Mouse (Mus musculus): Measurements from ENCODE around the gene Arhgap8.
A peak's percentile ranks its signal among the peaks of the same experiment; 100 is the strongest.
"Not testable (repeated sequence)": the region's sequence is repeated elsewhere in the genome, so short reads cannot be mapped to it uniquely, and the experiment has no call there.

Gene Arhgap8

DNA sequence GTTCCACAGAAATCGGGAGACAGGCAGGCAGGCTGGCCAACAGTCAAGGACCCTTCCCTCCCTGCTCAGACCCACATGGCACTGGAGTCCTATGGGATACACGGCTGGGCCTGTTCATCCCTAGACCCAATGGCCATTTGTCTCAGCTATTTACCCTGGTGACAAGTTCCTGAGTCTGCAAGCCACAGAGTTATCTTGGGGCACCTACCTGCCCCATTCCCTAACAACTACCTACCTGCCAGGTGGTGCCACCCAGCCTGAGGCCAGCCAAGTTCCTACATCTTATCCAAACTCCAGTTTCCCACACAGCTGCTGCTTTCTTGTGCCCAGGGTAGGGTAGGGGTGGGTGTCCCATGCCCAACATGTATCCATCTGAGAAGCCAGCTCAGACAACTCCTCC, 21.7 kb upstream of the Arhgap8 start:
- no peak for DNase-seq (ENCODE audit: low spot score)

DNA sequence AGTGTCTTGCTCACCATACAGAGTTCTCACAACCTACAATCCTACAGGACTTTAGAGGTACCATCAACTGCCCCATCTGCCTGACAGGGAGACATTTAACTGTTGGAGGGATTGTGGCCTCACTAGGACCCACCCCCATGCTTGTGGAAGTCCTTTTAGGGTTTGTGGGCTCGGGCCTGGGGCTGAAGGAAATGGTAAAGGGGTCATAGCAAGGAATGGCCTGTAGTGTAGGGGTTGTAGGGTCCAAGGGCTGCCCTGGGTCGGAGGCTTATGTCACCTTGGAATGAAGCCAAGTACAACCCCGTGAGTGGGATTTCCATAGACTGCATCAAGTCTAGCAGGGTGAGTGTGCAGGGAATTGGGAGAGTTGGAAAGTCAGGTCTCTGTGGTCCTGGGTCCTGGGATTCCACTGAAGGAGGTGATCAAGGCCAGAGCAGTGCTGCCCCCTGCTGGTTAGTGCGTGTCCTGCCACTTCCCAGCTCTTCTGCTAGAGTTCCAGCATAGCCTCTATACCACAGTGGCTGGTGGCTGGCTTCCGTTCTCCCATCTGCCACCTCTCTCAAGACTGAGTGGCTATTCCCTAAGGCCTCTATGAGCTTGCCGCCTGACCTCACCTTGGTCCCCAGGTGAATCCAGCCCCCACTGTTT, 19.6 kb upstream of the Arhgap8 start:
- peak; percentile 66 for DNase-seq (ENCODE audit: low spot score)

DNA sequence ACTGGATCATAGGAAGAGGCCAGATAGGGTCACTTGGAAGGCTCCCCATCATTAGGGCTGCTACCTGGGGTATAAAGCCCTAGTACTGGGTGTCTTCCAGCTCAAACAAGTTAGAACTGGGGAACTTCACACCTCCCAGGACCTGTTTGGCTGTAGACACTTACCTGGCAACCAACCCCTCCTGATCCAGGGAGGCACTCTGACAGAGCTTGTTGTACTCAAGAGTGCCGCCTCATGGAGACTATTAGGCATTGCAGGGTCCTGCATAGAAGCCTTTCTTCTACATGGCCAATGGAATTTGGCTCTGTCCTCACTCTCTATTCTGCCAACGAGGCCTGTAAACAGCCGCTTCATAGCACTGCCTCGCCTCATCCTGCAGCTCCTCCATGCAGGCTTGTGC, 17.9 kb upstream of the Arhgap8 start:
- DNase-seq (ENCODE audit: low spot score): no peak

DNA sequence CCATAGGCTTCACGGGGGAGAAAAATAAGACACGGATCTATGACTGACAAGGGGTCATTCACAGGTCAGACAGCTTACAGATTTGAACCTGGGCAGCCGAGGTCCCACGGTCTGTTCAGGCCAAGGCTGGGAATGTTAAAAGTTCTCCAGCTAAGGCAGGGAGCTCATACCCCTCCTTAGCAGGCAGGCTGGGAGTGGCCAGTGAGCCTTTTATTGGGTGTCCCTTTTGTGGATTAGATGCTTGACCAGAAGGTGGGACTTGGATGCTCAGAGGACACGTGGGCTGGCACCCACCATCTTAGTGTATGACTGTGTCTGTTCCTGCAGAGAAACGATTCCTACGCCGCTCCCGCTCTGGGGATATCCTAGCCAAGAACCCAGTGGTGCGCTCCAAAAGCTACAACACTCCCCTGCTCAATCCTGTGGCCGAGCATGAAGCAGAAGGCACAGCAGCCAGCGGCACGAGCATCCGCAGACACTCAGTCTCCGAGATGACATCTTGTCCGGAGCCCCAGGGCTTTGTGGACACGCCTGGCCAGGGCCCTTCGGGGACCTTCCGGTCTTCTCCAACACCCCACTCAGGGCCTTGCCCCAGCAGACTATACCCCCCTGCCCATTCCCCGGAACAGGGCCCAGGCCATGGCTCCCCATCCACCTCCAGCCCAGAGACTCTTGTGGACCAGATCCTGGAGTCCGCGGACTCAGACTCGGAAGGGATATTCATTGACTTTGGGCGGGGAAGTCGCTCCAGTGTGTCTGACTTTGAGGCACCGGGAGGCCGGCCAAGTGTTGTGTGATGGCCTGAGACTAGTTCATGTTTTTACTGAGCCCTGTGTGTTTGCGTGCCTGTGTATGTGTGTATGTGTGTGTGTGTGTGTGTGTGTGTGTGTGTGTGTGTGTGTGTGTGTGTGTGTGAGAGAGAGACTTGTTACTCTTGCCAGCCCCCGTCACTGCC, 17.2 kb upstream of the Arhgap8 start:
- no peak for DNase-seq (ENCODE audit: low spot score)

DNA sequence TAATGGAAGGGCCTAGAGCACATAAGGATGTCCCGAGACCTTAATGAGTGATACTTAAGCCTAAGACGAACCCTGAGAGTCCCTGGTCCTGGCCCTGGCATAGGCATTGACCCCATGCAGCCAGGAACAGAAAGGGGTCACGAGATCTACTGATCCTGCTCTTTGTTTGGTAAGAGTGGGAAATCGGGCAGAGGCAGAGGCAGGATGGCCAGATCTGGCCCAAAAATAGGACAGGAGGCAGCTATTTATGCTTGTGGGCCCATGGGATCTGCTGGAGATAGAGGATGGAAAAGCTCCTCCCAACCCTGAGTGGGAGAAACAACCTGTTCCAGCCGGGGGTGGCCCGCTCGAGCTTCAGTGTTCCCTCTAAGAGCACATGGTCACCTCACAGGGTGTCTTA, 15.9 kb upstream of the Arhgap8 start:
- no peak for DNase-seq (ENCODE audit: low spot score)

DNA sequence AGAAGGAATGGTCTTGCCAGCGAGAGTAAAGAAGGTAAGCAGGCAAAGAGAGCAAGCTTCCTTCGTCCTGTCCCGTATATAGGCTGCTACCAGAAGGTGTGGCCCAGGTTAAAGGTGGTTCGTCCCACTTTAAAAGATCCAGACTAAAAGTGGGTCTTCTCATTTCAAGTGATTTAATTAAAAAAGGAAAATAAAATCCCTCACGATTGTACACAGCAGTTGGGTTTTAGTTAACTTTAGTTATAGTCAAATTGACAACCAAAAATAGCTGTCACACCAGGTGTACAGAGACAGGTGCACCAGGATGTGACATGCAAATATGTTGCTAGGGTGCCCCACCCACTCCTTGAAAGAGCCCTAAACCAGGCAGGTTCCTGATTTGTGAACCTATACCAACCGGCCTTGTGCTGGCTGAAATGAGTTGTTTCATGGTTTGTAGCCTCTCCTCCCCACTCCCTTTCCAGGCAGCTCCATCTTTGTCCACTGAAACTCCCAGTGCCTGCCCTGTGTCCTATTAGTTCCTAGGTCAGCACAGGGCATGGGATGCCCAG, 14.4 kb upstream of the Arhgap8 start:
- DNase-seq (ENCODE audit: low spot score): no peak

DNA sequence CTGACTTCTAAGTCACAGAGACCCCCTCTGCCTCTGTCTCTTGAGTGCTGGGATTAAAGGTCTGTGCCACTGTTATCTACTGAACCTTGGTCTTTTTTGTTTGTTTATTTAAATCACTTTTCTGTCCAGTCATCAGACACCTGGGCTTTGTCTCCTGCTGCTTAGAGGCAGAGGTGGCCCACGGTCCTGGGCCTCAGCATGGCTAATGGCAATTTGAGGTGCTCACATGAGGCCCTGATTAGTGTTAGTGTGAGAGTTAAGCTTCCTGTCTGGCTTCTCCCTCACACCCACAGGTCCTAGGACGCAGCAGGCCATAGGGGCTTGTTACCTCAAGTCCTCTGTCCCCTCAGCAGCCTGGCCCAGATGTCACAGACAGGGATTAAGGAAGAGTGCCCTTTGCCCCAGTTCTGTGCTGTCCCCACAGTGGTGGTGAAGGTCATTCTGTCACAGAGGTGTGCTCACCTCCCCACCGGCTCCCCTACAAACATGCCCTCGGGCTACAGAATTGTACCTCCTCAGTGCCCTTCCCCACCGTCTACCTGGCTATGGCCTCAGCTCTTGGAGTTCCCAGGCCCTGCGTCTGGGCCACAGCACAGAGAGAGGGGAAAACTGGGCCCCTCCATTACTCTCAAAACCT, 12.8 kb upstream of the Arhgap8 start:
- DNase-seq (ENCODE audit: low spot score): no peak

DNA sequence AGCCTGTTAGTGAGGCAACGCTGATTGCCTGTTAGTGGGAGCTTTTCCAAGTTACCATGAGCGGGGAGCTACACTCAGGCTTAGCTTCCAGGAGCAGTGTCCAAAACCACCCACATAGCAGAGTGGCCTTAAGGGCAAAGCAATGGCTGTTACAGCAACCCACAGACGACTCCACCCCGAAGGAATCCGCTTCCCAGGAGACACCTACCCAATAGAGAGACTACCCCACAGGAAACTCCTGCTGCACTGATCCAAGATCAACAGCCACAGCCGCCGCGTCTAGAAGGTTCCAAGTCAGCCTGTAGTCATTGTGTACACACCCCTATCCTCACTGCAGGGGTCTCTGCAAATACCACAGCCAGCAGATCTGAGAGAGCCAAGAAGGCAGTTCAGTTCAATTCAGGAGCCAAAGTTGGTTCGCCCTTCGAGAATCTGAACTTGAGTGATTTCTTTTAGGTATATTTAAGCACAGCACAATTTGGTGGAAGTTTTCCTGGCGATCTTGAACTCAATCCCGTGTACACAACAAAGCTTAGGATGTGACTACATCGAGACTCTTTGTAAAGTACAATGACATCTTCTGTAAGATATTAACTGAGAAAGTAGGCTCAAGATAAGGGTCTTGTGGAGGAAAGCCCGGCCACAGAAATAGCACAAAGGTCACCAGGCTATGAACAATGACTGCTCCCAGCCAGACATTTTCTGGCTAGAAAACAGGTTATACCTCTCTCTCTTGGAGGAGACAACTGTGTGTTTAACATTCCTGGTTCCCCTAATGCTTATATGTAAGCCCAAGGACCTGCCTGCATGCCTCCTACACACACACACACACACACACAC, 7.1 kb upstream of the Arhgap8 start:
- no peak for DNase-seq (ENCODE audit: low spot score)

DNA sequence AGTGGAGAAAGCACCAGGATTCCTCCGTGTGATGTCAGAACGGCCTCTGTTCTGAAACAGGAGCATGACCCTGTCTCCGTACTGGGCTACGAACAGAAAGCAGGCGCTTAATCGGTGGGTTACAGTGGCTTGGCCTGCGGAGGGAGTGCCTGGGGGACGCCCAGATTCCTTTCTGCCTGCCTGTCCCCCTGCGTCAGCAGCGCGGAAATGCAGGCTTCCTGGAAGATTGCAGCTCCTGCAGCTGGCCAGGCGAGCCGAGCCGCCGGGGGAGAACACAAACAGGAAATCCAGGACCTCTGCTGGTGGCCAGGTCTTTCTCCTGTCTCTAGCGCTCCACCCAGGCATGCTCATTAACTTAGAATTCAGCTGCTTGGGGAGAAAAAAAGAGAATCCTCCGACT, 5.1 kb upstream of the Arhgap8 start:
- DNase-seq (ENCODE audit: low spot score): peak; percentile 77

DNA sequence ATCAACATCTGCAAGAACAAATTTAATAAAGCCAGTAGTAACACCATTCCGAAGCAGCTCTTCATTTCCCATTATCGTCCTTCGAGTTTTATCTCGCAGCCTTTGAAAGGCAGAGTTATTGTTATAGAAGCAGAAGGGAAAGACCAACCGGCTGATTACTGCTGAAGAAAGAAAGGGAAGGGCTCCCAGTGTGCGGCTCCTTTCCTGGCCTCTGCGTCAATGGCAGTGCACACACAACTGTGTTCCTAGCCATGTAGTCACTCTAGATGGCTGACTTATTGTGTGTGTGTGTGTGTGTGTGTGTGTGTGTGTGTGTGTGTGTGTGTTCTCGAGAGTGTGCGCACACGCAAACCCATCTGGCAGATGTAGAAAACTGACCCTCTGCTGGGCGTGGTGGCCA, 4.7 kb upstream of the Arhgap8 start:
- DNase-seq (ENCODE audit: low spot score): no peak

DNA sequence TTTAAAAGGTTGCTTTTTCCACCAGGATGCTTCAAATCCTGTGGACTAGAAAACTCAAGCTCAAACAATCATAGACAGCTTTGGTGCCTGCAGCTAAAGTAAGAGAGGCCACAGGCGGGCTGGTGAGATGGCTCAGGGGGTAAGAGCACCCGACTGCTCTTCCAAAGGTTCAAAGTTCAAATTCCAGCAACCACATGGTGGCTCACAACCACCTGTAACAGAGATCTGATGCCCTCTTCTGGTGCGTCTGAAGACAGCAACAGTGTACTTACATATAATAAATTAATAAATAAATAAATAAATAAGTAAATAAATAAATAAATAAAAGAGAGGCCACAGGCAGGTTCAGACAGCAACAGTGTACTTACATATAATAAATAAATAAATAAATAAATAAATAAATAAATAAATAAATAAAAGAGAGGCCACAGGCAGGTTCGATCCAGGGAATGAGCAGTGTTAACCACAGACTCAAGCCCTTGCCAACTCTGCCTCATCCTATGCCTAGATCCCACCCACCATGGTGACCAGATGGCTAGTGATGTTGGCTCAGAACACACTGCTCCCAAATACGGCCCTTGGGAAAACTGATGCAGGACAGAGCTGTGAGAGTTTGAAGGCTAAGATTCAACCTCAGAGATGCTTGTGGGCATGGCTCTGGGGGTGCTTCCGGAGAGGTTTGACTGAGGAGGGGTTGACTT, 2.1 kb upstream of the Arhgap8 start:
- DNase-seq (ENCODE audit: low spot score): not testable (repeated sequence)

DNA sequence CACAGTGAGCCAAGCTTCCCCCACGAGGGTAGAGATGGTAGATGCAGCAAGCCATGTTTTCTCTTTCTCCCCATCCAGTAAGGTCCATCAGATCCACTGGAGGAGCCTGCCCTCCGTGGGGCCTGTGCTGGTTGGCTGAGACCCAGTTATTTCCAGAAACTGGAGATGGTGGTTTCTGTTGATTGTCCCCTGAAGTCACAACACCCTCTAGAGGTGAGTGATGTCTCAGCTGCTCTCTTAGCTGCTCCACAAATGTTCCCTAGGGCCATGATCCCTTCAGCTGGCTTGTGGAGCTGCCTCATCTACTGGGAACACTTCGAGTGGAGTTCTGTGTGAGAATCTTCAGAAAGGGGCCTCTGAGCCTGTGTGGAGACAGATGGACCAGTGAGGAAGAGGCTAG, 1.1 kb upstream of the Arhgap8 start:
- no peak for DNase-seq (ENCODE audit: low spot score)

DNA sequence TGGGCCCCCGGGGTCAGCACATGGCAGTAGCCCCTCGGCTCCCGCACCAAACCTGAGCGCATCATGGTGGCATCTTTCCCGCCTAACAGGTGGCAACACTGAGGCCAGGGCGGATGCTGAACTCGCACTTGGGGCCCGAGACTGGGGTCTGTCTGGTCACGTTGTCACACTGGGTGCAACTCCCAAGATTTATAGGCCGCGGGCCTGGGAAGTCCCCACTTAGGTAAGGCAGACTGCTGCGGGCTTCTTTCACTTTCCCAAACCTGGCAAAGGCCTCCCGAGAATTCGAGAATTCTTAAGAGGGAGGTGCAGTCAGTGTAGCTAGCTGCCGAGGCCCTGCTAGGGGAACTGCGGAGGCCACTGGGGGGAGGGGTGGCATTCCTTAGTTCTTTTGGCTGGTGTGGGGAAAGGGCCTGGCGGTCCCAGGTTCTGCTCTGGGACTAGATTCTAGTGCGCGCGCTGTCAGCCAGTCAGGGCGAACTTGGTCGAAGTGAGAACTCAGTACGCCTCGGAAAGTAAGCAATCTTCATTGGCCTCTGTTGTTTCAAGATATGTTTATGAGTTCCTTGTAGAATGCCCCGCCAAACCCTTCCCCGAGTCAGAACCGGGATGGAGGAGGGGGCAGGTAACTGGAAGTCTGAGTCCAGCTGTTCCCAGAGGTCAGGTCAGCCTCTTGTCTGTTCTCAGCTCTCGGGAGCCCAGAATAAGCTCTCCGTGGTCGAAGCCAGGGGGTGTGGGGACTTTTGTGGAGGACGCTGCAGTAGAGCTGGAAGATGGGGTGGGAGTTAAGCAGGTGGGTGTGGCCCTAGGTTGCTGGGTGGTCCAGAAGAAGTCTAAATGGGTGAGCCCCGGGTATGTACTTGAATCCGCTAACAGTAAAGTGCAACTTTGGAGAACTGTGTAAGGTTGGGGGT, 696 bp downstream of the Arhgap8 start:
- DNase-seq (ENCODE audit: low spot score): no peak

DNA sequence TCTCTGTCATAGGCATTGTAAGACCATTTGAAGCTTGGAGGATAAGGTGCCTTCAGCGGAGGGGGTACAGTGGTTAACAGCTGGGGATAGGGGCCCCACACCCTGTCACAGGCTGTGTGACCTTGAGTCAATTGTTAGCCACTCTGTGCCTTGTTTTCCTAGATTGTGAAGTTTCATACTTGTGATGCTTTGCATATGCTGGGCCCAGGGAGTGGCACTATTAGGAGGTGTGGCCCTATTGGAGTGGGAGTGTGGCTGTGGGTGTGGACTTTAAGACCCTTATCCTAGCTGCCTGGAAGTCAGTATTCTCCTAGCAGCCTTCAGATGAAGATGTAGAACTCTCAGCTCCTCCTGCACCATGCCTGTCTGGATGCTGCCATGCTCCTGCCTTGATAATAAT, 3.8 kb downstream of the Arhgap8 start:
- not testable (repeated sequence) for DNase-seq (ENCODE audit: low spot score)

DNA sequence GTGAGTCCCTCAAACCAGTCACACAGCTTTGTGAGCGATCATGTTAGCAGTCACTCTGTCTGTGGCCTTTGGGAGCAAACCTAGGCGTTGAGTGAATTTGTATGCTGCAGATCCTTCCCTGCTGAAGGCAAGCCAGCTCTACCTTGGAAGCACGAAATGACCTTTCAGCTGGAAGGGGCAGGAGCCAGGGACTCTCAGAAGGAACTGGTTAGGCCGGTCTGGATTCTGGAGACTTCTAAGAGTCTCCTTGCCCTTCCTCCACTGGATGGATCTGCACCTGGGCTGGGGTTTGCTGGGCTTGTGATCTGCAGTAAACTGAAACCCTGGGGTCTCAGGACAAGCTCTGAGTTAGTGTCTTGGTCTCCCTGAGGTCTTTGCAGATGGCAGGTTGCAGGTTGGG, 4.3 kb downstream of the Arhgap8 start:
- DNase-seq (ENCODE audit: low spot score): no peak

DNA sequence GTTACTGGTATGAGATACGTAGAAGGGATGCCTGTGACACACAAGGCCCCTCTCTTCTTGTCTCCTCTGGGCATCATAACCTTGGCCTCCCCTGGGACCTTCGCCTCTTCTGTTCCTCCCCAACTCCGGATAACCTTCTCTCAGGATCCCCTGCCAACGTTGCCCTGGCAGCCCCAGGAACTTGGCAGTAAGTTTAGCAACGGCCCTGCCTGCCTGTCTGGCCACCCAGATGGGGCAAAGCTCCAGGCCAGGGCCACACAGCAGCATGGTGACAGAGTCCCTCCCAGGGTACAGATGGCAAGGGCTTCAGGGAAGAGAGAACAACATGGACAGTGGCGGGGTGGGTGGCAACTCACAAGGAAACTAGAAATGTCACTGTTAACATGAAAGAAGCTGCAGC, 9.8 kb downstream of the Arhgap8 start:
- DNase-seq (ENCODE audit: low spot score): peak; percentile 29

DNA sequence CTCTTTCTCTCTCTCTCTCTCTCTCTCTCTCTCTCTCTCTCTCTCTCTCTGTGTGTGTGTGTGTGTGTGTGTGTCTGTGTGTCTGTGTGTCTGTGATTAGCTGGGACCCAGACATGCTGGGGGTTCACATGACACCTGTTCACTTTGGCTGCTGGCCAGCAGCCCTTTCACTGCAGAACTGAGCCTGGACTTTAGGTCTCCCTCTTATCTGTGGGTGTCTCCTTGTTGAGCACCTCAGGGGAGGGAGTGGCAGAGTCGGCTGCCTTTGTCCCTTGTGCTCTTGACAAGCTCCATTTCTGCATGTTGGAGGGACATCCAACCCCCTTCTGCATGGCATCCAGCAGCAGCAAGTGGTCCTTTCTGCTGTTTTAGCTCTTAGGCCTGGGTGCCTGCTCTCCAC, 11.0 kb downstream of the Arhgap8 start:
- no peak for DNase-seq (ENCODE audit: low spot score)

DNA sequence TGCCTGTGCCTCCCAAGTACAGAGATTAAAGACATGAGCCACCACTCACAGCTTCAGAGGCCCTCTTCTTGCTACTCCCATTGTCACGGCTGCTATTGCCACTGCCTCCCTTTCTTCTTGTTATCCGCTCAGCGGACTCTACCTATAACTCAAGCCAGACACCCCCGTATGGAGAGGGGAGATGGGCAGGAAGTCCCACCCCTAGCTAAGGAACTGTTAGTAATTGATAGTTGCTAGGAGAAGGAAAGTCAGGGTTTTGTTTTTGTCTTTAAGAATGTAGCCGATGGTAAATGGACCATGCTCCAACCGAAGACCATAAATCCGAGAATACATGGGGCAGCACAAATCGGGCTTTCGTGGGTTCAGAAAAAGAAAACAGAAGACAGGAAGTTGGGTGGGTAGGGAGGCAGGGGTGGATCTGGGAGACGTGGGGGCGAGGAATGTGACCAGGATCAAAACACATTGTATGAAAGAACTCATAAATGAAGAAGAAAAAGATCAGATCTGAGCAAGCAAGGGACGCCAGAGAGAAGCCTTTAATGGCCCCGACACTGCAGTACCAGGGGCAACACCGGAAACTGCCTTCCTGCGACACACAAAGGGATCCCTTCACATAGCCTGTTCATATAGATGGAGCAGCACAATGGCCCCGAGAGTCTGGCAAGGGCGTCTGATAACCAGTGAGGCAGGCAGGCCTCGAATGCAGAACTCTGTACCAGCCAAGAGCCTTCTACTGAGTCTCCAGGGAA, 12.0 kb downstream of the Arhgap8 start:
- DNase-seq (ENCODE audit: low spot score): no peak

DNA sequence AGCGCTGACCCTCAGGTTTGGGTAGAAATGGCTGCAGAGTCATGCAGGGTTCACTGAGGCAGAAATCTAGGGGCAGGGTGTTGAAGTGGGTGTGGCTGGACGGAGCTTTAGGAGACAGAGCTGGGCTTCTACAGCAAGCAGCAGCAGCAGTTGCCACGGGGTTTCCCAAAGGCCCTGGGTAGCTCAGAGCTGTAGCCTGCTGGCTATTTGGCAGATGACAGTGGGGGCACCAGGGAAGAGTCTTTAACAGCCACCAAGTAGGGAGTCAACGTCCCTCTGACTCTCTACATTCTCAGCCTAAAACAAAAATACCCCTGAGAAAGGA, 12.5 kb downstream of the Arhgap8 start:
- DNase-seq (ENCODE audit: low spot score): no peak

Data from ovary, postnatal 36 days (tissue).